Mouse (Mus musculus) embryo, embryonic 9.5 days (tissue): Measurements from ENCODE around the gene Gdi1.
"Not testable (repeated sequence)": the region's sequence is repeated elsewhere in the genome, so short reads cannot be mapped to it uniquely, and the experiment has no call there.

ENCODE experiments used
- DNase-seq: peaks from one replicate; pipeline ENCODE4 v3.0.0-alpha.2; 2017; ENCODE audit errors: extremely low spot score

The Gdi1 gene

GRCm38 (mm10) chrX:74329215-74329671, 24.4 kb downstream of the Gdi1 start:
- DNase-seq: no peak

GRCm38 (mm10) chrX:74330166-74330930, 25.6 kb downstream of the Gdi1 start:
- no peak for DNase-seq

- no peak for DNase-seq
These were observed 48.1 kb downstream of the Gdi1 start for GRCm38 (mm10) chrX:74352645-74353466.

- peak; percentile 71 for DNase-seq
These were observed 48.6 kb downstream of the Gdi1 start, which contains the start of gene Lage3 for GRCm38 (mm10) chrX:74353467-74353770. Gene Lage3 (minus strand): TSS chrX:74353618.

GRCm38 (mm10) chrX:74357069-74357468, 52.3 kb downstream of the Gdi1 start:
- not testable (repeated sequence) for DNase-seq

GRCm38 (mm10) chrX:74359171-74359570, 54.4 kb downstream of the Gdi1 start:
- no peak for DNase-seq
